Mouse (Mus musculus) forebrain, embryonic 15.5 days (tissue): Measurements from ENCODE around the gene B130006D01Rik. TPM values are rescaled to one million over a fixed set of nuclear protein-coding genes. Genes with fewer than 3 reads are reported as not detected.

Experiments
- ATAC-seq: fragments of 200-750 bp; cut with Nextera tagmentation; replicated peaks from 2 replicates; pipeline ENCODE4 v1.8.0; 2017; ENCODE audit warnings: mild to moderate bottlenecking, moderate TSS enrichment, moderate library complexity
- H3K27ac ChIP-seq: fragments of 300-500 bp; sonication (generic); replicated peaks from 2 replicates; pipeline ENCODE4 v1.5.1; 2015; ENCODE audit warnings: mild to moderate bottlenecking, inconsistent platforms
- H3K27me3 ChIP-seq: fragments of 300-500 bp; sonication (generic); 2 replicates; pipeline ENCODE4 v1.6.1; 2015; ENCODE audit warnings: inconsistent platforms
- H3K36me3 ChIP-seq: fragments of 300-500 bp; sonication (generic); 2 replicates; pipeline ENCODE4 v1.6.1; 2015; ENCODE audit warnings: mild to moderate bottlenecking, inconsistent platforms
- H3K4me1 ChIP-seq: fragments of 300-500 bp; sonication (generic); 2 replicates; pipeline ENCODE4 v1.6.1; 2015; ENCODE audit warnings: inconsistent platforms
- H3K4me2 ChIP-seq: fragments of 300-500 bp; sonication (generic); replicated peaks from 2 replicates; pipeline ENCODE4 v1.6.1; 2015; ENCODE audit warnings: mild to moderate bottlenecking, inconsistent platforms
- H3K4me3 ChIP-seq: fragments of 300-500 bp; sonication (generic); 2 replicates; pipeline ENCODE4 v1.5.1; 2015; ENCODE audit warnings: mild to moderate bottlenecking, inconsistent platforms
- H3K9ac ChIP-seq: fragments of 300-500 bp; sonication (generic); replicated peaks from 2 replicates; pipeline ENCODE4 v1.6.1; 2015; ENCODE audit warnings: mild to moderate bottlenecking, inconsistent platforms
- H3K9me3 ChIP-seq: fragments of 300-500 bp; sonication (generic); 2 replicates; pipeline ENCODE4 v1.6.1; 2016; ENCODE audit warnings: inconsistent platforms
- WGBS: fragments of 180-500 bp; shearing (Covaris S2); methylation state at CpG from one replicate; pipeline ENCODE4 v1.1.7; 2015; ENCODE audit warnings: mixed read lengths; 5-methylcytosine and 5-hydroxymethylcytosine counted together
- polyA plus RNA-seq: library from polyadenylated mRNA; unstranded; fragments of >200 nt; fragmentation: Nextera tagmentation; extraction: Ambion mirVana; gene quantifications from 2 replicates; pipeline ENCODE4 v1.2.1, GENCODE M21; 2015

Gene B130006D01Rik
- polyA plus RNA-seq, 1 experiment from 2014 or later = 1.9 TPM

DNA sequence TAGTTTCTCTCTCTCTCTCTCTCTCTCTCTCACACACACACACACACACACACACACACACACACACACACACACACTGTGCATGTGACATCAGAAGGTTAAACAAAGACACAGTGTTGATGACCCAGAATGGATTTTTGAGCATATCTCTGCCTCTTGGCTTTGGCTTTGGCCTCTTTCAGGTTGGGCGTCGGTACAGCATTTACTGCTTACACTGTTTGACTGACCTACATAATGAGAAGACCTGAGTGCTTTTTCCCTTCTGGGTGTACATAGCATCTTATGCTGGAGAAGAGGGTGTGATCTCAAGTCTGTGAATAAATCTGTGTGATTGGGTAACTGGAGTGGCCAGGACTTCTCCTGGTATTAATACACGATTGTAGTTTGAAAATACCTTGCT is 4.0 kb upstream of the B130006D01Rik start:
- H3K9me3 ChIP-seq = no peaks in the 10 kb centered on the region
- no peak overlapping the region for H3K4me3 ChIP-seq
- H3K36me3 ChIP-seq = no peaks in the 10 kb centered on the region
- 97% methylated on average over 3 of the region's 3 CpGs for WGBS
- no peak overlapping the region for H3K9ac ChIP-seq
- H3K4me2 ChIP-seq = no peak overlapping the region
- ATAC-seq = no peak
- H3K27me3 ChIP-seq = no peaks in the 10 kb centered on the region
- H3K4me1 ChIP-seq = peaks cover 19% of the 10 kb centered on the region
- no peak overlapping the region for H3K27ac ChIP-seq

DNA sequence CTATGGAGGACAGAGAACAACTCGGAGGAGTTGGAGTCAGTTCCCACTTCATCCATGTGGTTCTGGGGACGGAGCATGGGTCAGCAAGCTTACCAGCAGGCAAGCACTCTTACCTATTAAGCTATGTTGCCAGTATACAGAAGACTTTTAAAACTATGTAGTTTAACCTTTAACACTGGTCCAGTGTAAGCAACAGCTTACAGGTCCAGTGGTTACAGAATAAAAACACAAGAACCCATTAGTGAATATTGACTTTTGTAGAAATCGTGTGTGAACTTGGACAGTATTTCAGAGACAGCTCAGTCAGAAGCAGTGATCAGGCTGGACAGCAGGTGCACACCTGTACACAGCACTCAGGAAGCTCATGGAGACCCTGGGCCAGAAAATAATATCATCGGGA is 1.1 kb downstream of the B130006D01Rik start:
- H3K9ac ChIP-seq = no peak overlapping the region
- WGBS = 95% methylated on average over 4 of the region's 4 CpGs

DNA sequence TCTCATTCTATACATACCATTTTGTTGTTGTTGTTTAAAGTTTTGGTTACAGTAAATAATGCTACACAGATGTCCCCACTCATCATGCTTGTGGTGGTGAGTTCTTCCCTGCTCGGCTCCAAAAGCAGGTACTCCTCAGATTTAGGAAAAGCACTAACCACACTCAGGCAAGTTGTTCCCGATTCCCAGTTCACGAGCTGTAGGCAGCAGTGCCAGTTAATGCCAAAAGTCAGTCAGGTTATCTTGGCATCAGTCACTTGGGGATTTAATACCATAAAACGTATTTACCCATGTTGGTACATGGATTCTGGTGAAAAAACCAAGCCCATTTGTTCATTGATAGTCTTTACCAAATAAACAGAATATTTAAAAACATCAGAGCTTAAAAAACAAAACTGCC is 2.8 kb downstream of the B130006D01Rik start:
- ATAC-seq = no peak
- no peaks in the 10 kb centered on the region for H3K9me3 ChIP-seq
- H3K27ac ChIP-seq = no peak overlapping the region
- H3K4me2 ChIP-seq = no peak overlapping the region
- H3K9ac ChIP-seq = no peak overlapping the region
- no peaks in the 10 kb centered on the region for H3K27me3 ChIP-seq
- H3K4me3 ChIP-seq = no peak overlapping the region
- no peaks in the 10 kb centered on the region for H3K4me1 ChIP-seq
- 81% methylated on average over 4 of the region's 4 CpGs for WGBS
- H3K36me3 ChIP-seq = no peaks in the 10 kb centered on the region

More for the DNA sequence above, 1.1 kb downstream of the B130006D01Rik start:
- Histone ChIP-seq H3K4me3 (no peak overlapping the region), H3K9me3 (no peaks in the 10 kb centered on the region), H3K36me3 (no peaks in the 10 kb centered on the region), H3K4me1 (no peaks in the 10 kb centered on the region), H3K27me3 (no peaks in the 10 kb centered on the region), H3K4me2 (no peak overlapping the region), H3K27ac (no peak overlapping the region)
- ATAC-seq = no peak

DNA sequence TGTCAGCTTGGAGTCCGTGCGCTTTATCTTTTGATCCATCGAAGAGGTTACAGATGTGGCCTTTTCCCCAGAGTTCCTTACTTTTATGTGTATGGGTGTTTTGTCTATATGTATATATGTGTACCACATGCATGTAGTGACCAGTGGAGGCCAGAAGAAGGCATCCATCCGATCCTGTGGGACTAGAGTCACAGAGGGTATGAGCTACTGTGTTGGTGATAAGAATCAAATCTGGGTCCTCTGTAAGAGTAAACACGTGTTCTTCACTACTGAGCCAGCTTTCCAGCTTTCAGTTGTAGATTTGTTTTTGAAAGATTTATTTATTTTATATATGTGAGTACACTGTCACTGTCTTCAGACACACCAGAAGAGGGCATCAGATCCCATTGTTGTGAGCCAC is 4.6 kb downstream of the B130006D01Rik start:
- ATAC-seq = no peak
- Histone ChIP-seq H3K27ac (no peak overlapping the region), H3K4me2 (no peak overlapping the region), H3K4me1 (no peaks in the 10 kb centered on the region), H3K9ac (no peak overlapping the region), H3K4me3 (no peak overlapping the region), H3K9me3 (no peaks in the 10 kb centered on the region), H3K36me3 (no peaks in the 10 kb centered on the region), H3K27me3 (no peaks in the 10 kb centered on the region)
- WGBS = 93% methylated on average over 5 of the region's 5 CpGs

DNA sequence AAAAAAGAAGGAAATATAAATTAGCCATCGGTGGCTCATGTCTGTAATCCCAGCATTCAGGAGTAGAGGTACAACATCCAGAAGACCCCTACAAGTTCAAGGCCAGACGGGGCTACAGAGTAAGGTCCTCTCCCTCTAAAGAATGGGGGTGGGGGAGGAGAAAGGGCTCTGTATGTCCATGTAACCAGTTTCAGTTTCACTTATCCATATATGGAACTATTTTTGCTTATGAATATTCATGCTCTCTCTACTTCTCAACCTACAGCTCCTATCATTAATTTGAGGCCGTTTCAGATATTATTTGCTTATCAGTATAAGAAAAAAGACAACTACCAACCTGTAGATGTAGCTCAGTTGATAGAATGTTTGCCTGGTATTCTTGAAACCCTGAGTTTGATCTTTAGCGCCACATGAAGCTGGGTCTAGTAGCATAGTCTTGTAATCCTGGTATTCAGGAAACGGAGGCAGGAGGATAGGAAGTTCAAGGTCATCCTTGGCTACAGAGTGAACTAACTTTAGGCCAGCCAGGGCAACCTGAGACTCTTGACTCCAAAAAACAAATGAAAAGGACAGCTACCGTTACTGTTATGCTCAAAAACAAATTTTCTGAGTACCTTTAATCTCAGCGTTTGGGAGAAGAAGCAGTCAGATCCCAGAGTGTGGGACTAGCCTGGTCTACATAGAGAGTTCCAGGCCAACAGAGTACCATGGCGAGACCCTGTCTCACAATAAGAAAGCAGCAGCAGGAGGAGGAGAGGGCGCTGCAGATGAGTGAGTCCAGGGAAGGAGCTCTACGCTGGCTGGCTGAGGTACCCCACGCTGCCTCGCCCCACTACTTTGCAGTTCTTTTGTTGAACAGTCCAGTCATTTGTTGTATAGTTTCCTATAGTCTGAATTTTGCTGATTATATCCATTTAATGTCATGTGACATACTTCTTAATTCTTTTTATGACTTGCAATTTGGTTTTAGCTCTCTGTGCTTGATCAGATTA is 5.8 kb downstream of the B130006D01Rik start:
- no peaks in the 10 kb centered on the region for H3K9me3 ChIP-seq
- no peak overlapping the region for H3K4me2 ChIP-seq
- H3K36me3 ChIP-seq = no peaks in the 10 kb centered on the region
- no peaks in the 10 kb centered on the region for H3K27me3 ChIP-seq
- 87% methylated on average over 12 of the region's 12 CpGs for WGBS
- H3K9ac ChIP-seq = no peak overlapping the region
- no peak overlapping the region for H3K4me3 ChIP-seq
- no peaks in the 10 kb centered on the region for H3K4me1 ChIP-seq
- ATAC-seq = no peak
- no peak overlapping the region for H3K27ac ChIP-seq

DNA sequence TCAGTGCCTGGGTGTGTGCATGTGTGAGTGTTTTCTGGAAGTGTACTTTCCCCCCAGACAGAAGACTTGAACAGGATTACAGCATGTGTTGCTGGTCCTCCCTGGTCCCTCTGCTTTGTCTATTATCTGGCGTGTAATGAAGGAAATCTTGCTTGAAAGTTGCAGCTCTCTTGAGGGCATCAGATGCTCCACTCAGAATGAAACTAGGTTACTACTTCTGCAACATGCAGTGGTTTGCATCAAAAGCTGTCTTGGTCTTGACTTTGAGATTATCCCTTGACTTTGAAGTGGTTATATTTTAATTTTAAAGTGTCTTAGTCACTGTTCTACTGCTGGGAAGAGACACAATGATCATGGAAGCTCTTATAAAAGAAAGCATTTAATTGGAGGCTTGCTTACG is 11.1 kb downstream of the B130006D01Rik start:
- Histone ChIP-seq H3K4me3 (no peak overlapping the region), H3K27ac (no peak overlapping the region), H3K4me2 (no peak overlapping the region), H3K36me3 (no peaks in the 10 kb centered on the region), H3K4me1 (no peaks in the 10 kb centered on the region), H3K9ac (no peak overlapping the region), H3K9me3 (no peaks in the 10 kb centered on the region), H3K27me3 (no peaks in the 10 kb centered on the region)
- ATAC-seq = no peak
- 85% methylated on average over 2 of the region's 2 CpGs for WGBS

DNA sequence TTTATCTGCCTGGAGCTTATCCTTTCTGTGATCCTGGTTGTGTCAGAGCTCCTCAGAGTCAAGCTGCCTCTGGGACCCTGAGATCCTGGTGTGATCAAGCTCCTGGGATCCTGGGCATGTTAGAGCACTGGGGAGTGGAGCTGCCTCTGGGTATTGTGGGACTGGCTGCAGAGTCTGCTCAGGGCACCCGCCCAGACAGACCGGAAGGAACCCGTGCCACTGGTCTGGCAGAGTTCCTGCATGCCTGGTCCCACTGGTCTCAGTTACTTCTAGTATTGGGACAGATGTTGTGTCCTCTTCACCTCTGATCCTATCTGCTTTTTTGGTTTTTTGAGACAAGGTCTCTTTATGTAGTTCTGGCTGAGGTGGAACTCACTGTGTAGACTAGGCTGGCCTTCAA is 14.4 kb downstream of the B130006D01Rik start:
- WGBS = 75% methylated on average over 3 of the region's 3 CpGs
- no peak overlapping the region for H3K4me2 ChIP-seq
- H3K27me3 ChIP-seq = no peaks in the 10 kb centered on the region
- no peaks in the 10 kb centered on the region for H3K9me3 ChIP-seq
- H3K4me3 ChIP-seq = no peak overlapping the region
- no peak overlapping the region for H3K27ac ChIP-seq
- ATAC-seq = no peak
- no peaks in the 10 kb centered on the region for H3K4me1 ChIP-seq
- H3K36me3 ChIP-seq = no peaks in the 10 kb centered on the region
- H3K9ac ChIP-seq = no peak overlapping the region

DNA sequence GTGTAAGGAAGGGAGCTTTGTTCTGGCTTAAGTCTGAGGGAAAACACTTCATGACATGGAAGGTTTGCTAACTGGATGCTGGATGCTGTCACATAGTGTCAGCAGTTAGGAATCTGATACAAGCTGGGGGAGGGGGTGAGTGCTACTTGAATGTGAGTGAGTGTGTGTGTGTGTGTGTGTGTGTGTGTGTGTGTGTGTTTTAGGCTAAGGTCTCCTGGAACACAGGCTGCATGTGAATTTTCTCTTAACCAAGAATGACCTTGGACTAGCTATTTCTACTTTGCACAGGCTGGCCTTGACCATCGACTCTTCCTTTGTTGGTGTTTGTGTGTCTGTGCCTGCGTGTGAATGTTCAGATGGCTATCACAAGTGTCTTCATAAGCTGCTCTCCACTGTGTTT is 21.1 kb downstream of the B130006D01Rik start:
- Histone ChIP-seq H3K4me1 (no peaks in the 10 kb centered on the region), H3K4me2 (no peak overlapping the region), H3K36me3 (peaks cover 8% of the 10 kb centered on the region), H3K9me3 (0 out of 2 replicates have a peak, but pooled peaks cover 4% of the 10 kb centered on the region), H3K27ac (no peak overlapping the region), H3K9ac (no peak overlapping the region), H3K27me3 (no peaks in the 10 kb centered on the region), H3K4me3 (no peak overlapping the region)
- WGBS = 94% methylated on average over 2 of the region's 2 CpGs
- ATAC-seq = no peak

DNA sequence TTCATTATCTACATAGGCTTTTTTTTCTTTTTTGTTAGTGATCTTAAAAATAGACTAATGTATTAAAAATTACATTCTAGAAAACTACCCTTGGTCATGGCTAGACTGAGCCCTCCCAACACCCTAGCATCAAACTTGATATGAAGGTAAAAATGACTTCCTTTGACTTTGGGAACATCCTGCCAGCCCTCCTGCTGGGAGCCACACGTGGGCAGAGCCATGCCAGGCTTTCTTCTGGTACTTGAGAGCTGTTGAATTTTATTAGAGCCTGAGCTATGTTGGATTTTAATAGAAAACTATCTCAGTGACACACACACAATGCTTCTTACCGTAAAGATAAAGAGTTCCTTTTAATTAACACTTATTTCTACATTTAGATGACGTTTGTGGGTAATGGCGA is 23.4 kb downstream of the B130006D01Rik start:
- H3K9me3 ChIP-seq = 0 out of 2 replicates have a peak, but pooled peaks cover 4% of the 10 kb centered on the region
- no peak overlapping the region for H3K27ac ChIP-seq
- H3K27me3 ChIP-seq = no peaks in the 10 kb centered on the region
- H3K4me3 ChIP-seq = no peak overlapping the region
- H3K4me1 ChIP-seq = no peaks in the 10 kb centered on the region
- no peak for ATAC-seq
- H3K4me2 ChIP-seq = no peak overlapping the region
- WGBS = 68% methylated on average over 4 of the region's 4 CpGs
- peaks cover 15% of the 10 kb centered on the region for H3K36me3 ChIP-seq
- no peak overlapping the region for H3K9ac ChIP-seq

DNA sequence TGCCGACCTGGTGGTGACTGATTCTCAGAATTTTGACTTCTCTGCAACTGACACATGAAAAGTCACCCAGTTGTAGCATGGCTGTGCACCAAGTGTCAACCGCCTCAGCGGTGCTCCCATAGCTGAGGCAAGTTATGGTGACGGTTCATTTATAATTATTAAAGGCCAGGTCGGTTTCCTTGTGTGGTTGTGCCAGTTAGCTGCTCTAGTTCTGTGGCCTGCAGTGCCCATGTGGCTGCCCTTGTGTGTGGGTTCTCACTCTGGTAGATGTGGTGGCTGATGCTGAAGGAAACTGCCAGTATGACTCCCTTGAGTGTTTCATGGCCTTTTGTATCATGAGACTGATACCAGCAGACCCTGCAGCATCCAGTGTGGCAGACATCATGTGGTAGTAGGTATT is 24.9 kb downstream of the B130006D01Rik start:
- H3K27me3 ChIP-seq = no peaks in the 10 kb centered on the region
- WGBS = 93% methylated on average over 5 of the region's 5 CpGs
- H3K4me3 ChIP-seq = no peak overlapping the region
- no peaks in the 10 kb centered on the region for H3K4me1 ChIP-seq
- no peak for ATAC-seq
- no peak overlapping the region for H3K4me2 ChIP-seq
- no peak overlapping the region for H3K27ac ChIP-seq
- H3K9me3 ChIP-seq = 0 out of 2 replicates have a peak, but pooled peaks cover 4% of the 10 kb centered on the region
- H3K9ac ChIP-seq = no peak overlapping the region
- peaks cover 13% of the 10 kb centered on the region for H3K36me3 ChIP-seq

DNA sequence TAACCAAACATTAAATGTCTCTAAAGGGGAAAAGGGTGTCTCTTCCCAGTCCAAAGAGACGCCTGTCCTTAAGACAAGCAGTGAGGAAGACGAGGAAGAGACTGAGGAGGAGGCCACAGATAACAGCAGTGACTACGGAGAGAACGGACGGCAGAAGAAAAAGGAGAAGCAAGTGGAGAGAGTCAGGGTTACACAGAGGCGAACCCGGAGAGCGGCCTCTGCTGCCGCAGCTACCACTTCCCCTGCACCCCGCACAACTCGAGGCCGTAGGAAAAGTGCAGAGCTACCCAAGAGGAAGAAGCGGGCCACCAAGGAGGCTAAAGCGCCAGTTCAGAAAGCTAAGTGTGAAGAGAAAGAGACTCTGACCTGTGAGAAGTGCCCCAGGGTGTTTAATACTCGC is 26.2 kb downstream of the B130006D01Rik start:
- no peak for ATAC-seq
- Histone ChIP-seq H3K9me3 (0 out of 2 replicates have a peak, but pooled peaks cover 4% of the 10 kb centered on the region), H3K4me3 (no peak overlapping the region), H3K4me1 (no peaks in the 10 kb centered on the region), H3K4me2 (no peak overlapping the region), H3K9ac (no peak overlapping the region), H3K27me3 (no peaks in the 10 kb centered on the region), H3K36me3 (peaks cover 22% of the 10 kb centered on the region), H3K27ac (no peak overlapping the region)
- WGBS = 85% methylated on average over 15 of the region's 15 CpGs

DNA sequence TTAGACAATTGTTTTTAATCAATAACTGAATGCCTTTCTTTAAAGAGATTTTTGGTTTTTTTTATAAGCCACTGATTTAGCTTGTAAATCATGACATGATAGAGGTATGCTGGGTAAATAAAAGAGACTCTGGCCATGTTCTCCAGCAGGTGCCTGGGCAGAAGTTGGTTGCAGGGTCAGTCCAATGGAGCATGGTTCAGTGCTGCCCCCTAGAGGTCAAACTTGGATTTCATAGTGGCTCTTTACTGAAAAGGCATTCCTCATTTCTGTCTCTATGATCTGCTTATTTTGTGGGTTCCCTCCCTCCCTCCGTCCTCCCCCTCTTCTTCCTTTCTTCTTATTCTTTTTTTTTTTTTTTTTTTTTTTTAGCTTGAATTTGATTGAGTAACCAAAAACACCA is 27.6 kb downstream of the B130006D01Rik start:
- no peak overlapping the region for H3K4me2 ChIP-seq
- no peak overlapping the region for H3K9ac ChIP-seq
- 29% methylated on average over 1 of the region's 1 CpGs for WGBS
- H3K4me1 ChIP-seq = no peaks in the 10 kb centered on the region
- peaks cover 31% of the 10 kb centered on the region for H3K36me3 ChIP-seq
- no peak for ATAC-seq
- no peak overlapping the region for H3K27ac ChIP-seq
- no peaks in the 10 kb centered on the region for H3K27me3 ChIP-seq
- H3K4me3 ChIP-seq = no peak overlapping the region
- H3K9me3 ChIP-seq = 0 out of 2 replicates have a peak, but pooled peaks cover 2% of the 10 kb centered on the region
